Mouse (Mus musculus): Measurements from ENCODE around the gene Rhoh.

Gene Rhoh

GRCm38 (mm10) chr5:65929162-65929561 is 68.1 kb downstream of the Rhoh start:
- no peak for DNase-seq (ENCODE audit: low read depth, low spot score)

GRCm38 (mm10) chr5:65930171-65930570 is 69.2 kb downstream of the Rhoh start:
- no peak for DNase-seq (ENCODE audit: low read depth, low spot score)

DNA sequence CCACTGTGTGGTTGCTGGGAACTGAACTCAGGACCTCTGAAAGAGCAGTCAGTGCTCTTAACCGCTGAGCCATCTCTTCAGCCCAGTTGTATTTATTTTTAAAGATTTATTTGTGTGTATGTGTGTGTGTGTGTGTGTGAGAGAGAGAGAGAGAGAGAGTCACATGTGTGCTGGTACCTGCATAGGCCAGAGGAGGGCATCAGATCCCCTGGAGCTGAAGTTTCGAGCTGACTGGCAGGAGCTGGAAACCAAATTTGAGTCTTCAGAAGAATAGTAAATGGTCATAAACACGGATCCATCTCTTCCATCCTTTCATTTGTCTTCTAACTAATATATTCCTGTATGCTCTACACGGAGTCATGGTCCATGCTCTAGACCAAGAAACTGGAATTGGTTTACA is 72.2 kb downstream of the Rhoh start:
- DNase-seq (ENCODE audit: low read depth, low spot score), result no peak

GRCm38 (mm10) chr5:65933764-65934163 is 72.8 kb downstream of the Rhoh start:
- no peak for DNase-seq (ENCODE audit: low read depth, low spot score)

- DNase-seq (ENCODE audit: low read depth, low spot score), result no peak
Observed at GRCm38 (mm10) chr5:65934783-65935182, 73.8 kb downstream of the Rhoh start, which contains the start of gene Chrna9. Chrna9 (plus strand) TSS chr5:65934921.

- DNase-seq (ENCODE audit: low read depth, low spot score), result no peak
Observed at GRCm38 (mm10) chr5:65937011-65937726, 76.2 kb downstream of the Rhoh start.

GRCm38 (mm10) chr5:65937998-65938715 is 77.1 kb downstream of the Rhoh start:
- DNase-seq (ENCODE audit: low read depth, low spot score), result no peak

DNA sequence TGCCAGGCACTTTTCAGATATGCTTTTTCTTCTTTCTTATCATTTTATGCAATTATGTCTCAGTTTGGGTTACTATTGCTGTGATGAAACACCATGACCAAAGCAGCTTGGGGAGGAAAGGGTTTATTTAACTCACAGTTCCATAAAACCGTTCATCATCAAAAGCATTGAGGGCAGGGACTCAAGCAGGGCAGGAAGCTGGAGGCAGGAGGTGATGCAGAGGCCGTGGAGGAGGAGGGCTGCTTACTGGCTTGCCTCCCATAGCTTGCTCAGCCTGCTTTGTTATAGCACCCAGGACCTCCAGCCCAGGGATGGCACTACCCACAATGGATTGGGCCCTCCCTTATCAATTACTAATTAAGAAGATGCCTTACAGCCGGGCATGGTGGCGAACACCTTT is 80.1 kb downstream of the Rhoh start:
- DNase-seq (ENCODE audit: low read depth, low spot score), result no peak

Measured in WW6 (cell line).